Mouse (Mus musculus): ENCODE measurements around the gene Golgb1.

- TF ChIP-seq ZNF384 (IDR thresholded peaks at IDR 0.05; ENCODE audit: low read depth, low read length) (no peak), USF2 (IDR thresholded peaks at IDR 0.05; ENCODE audit: borderline replicate concordance in 1 of 2, insufficient read depth in 1 of 2, low read depth in 1 of 2, low read length in 2 of 2) (no peak), POLR2A (IDR thresholded peaks at IDR 0.05; ENCODE audit: control insufficient read depth in 1 of 2, insufficient read depth in 1 of 2, low read depth in 1 of 2, low read length in 2 of 2, poor library complexity in 1 of 2) (no peak), UBTF (IDR thresholded peaks at IDR 0.05; ENCODE audit: borderline replicate concordance, insufficient read depth, low read depth, low read length) (no peak), USF1 (IDR thresholded peaks at IDR 0.05; ENCODE audit: low read depth, low read length) (no peak), MEF2A (IDR thresholded peaks at IDR 0.05; ENCODE audit: extremely low read depth, insufficient replicate concordance, low read depth, low read length, poor library complexity, severe bottlenecking) (no peak), CTCF (IDR thresholded peaks at IDR 0.05 in 2 of 3, conservative IDR thresholded peaks at IDR 0.05 in 1 of 3; ENCODE audit: control insufficient read depth in 1 of 3, insufficient read depth in 1 of 3, low read depth in 2 of 3, low read length in 3 of 3, poor library complexity in 1 of 3, severe bottlenecking in 1 of 3) (no peak), TCF12 (IDR thresholded peaks at IDR 0.05; ENCODE audit: low read depth, low read length) (no peak)
These were observed 56.4 kb downstream of the Golgb1 start for GRCm38 (mm10) chr16:36931381-36931780.

Measured in MEL (cell line).